Mouse (Mus musculus): ENCODE data around the gene BC030867. TPM values are rescaled to one million over a fixed set of nuclear protein-coding genes. Genes with fewer than 3 reads are reported as not detected.

BC030867 gene
- total RNA-seq, 2 experiments from 2014 or later = not detected

DNA sequence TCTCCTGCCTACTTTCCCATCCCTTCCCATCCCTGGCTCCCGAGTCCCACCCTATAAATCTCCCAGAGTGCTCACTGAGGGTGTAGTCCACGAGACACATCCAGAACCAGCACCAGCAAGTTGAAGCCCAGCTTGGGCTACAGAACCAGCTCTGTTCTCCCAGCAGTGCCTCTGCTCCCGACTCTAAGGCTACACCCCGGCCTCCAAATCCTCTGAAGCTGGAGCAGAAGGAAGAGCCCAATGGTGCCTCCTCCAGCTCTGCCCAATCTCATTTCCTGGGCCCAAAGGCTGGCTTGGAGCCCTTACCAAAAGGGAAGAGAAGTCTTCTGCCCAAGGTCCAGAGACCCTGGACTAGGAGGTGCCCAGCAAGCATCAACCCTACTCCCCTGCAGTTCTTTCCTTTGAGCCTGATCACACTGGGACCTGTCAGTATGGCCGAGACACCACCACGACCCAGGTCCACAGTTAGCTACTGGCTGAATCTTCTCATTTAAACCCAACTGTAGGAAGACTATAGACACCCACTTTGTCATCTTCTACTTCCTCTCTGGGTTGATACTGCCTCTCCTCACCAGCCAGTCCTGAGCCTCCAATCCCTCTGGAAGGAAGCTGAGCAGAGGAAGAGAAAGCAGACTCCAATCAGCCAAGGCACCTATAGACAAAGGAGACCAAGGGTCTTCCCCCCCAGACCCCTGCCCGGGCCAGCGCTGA is 27.3 kb upstream of the BC030867 start:
- DNase-seq (ENCODE audit: low spot score) = no peak

DNA sequence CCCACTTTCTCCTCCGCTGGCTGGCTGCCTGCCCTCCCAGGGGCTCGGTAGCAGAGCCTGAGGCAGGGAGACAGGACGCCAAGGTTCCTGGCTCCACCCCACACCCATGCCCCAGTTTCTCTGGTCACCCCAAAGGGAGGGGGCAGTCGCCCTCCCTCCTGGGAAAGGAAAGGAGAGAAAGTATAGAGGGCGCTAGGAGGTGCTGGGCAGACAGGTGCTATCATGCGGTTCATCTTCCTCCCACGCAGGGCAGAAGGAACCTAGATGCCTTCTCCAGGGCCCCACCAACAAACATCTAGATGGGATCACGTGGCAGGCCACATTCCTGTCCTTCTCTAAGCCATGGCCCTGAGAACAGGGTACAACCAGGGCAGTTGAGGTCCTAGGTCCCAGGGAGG is 26.7 kb upstream of the BC030867 start:
- no peak for DNase-seq (ENCODE audit: low spot score)

GRCm38 (mm10) chr11:102223166-102223565 is 25.5 kb upstream of the BC030867 start:
- no peak for DNase-seq (ENCODE audit: low spot score)

DNA sequence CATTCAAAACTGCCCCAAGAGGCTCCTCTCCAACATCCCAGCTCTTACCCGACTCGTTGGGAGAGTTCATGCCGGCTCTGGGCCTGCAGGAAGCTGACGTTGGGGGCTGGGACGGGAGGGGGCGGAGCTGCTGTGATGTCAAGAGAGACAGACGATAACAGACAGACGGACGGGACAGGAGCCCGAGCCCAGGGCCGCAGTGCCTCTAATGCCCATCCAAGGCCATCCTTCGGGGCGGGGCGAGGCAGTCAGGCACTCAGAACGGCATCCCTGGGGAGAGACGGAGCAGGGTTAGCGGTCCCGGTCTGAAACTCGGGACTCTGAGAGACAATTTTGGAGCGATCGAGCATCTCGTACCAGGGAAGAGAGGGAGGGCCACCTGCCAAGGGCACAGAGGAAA is 24.0 kb upstream of the BC030867 start:
- no peak for DNase-seq (ENCODE audit: low spot score)

GRCm38 (mm10) chr11:102225221-102225620 is 23.5 kb upstream of the BC030867 start:
- DNase-seq (ENCODE audit: low spot score) = no peak

DNA sequence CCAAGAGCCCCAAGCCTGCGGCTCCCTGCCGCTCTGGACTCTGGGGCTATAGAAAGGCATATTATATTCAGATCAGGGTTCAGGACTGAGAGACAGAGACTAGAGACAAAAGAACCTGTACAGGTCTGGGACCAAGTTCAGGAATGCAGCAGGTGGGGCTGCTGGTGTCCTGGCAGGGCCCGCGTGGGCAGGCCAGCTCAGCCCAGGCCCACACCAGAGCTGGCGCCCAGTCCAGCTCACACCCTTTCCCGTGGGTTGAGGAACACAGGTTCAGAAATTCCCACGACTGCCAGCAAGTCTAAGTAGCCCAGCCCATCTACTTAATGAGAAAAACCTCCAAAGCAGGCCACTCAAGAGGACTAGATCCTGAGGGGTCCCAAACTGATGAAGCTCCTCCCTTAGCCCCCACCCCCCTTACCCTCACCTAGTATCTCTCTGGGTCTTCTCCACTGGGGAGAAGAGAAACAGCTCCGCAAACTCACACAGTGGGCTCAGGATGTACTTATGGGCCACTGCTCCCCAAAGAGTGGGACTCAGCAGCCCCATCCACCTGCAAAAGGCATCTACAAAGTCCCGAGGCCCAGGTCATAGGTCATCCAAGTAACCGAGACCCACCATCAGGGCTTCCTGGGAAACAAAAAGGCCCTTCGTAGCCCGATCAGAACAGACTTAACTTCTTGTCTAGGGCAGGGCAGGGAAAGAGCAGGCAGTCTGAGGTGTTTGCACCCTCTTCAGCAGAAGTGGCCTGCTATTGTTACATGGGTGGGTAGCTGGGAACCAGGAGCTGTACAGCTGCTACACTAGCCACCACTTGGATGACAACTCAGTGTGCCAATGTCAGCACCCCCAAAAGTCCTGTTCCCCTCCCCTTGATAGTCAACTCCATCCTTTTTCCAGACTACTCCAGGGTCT is 22.4 kb upstream of the BC030867 start:
- no peak for DNase-seq (ENCODE audit: low spot score)

GRCm38 (mm10) chr11:102227270-102228190 is 21.2 kb upstream of the BC030867 start:
- no peak for DNase-seq (ENCODE audit: low spot score)

- no peak for DNase-seq (ENCODE audit: low spot score)
Observed at GRCm38 (mm10) chr11:102228191-102228545, 20.5 kb upstream of the BC030867 start.

GRCm38 (mm10) chr11:102228646-102229268 is 19.9 kb upstream of the BC030867 start:
- DNase-seq (ENCODE audit: low spot score) = no peak

- no peak for DNase-seq (ENCODE audit: low spot score)
Observed at GRCm38 (mm10) chr11:102229331-102229953, 19.2 kb upstream of the BC030867 start.

DNA sequence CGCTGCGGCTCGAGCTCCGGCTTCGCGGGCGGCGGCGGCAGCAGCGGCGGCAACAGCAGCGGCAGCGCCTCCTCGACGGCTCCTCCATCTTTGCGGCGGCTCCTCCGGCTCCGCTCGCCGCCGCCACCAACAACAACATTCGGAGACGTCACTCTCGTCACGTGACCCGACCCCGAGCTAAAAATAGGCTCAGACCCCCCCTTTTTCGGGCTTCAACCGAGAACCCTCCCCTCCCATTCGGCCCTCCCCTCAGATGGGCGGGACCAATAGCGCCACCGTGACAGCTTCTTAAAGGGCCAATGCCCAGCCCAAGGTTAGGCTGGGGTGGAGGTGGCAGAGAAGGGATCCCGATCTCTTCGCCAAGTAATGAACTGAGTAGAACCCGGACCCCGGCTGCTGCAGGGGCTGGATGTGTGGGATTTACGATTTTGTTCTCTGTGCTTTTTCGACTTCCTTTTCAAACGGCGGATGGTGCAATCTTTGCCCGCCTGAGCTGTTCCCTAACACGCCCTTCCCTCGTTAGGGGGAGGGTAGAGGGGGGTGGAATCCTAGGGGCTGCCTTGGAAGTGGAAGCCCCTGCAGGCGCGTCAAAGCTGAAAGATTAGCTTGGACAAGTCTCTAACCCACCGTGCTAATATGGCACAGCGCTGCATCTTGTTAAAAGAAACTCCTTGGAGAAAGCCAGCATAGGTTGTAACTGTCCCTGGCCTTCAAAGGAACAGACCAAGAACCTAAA is 18.5 kb upstream of the BC030867 start, which contains the start of gene Hdac5:
Hdac5 (minus strand) TSS at position 161 of the 736 bp plus-strand sequence.
- peak; percentile 100 for DNase-seq (ENCODE audit: low spot score)

GRCm38 (mm10) chr11:102236022-102236421 is 12.7 kb upstream of the BC030867 start:
- DNase-seq (ENCODE audit: low spot score) = no peak

GRCm38 (mm10) chr11:102240636-102241035 is 8.0 kb upstream of the BC030867 start:
- no peak for DNase-seq (ENCODE audit: low spot score)

DNA sequence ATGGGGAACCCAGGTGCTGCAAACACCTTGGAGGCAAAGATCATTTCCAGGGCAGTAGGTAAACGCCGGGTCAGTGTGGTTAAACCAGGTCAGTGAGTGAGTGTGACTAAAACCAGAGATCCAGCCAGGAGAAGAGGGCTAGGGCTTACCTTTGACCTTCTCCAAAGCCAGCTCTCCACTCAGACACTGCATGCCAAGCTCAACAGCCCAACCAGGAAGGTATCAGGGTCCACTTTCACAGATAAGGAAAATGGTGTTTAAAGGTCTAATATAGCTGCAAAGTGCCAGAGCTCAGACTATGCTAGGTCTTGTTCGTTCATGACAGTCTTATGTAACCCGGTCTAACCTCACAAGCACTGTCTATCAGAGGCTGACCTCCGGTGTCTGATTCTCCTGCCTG is 7.4 kb upstream of the BC030867 start:
- DNase-seq (ENCODE audit: low spot score) = no peak

- no peak for DNase-seq (ENCODE audit: low spot score)
Observed at GRCm38 (mm10) chr11:102241874-102242273, 6.8 kb upstream of the BC030867 start.

- DNase-seq (ENCODE audit: low spot score) = no peak
Observed at GRCm38 (mm10) chr11:102244926-102245449, 3.7 kb upstream of the BC030867 start.

GRCm38 (mm10) chr11:102245581-102246272 is 3.0 kb upstream of the BC030867 start:
- no peak for DNase-seq (ENCODE audit: low spot score)

GRCm38 (mm10) chr11:102246273-102246635 is 2.4 kb upstream of the BC030867 start:
- no peak for DNase-seq (ENCODE audit: low spot score)

DNA sequence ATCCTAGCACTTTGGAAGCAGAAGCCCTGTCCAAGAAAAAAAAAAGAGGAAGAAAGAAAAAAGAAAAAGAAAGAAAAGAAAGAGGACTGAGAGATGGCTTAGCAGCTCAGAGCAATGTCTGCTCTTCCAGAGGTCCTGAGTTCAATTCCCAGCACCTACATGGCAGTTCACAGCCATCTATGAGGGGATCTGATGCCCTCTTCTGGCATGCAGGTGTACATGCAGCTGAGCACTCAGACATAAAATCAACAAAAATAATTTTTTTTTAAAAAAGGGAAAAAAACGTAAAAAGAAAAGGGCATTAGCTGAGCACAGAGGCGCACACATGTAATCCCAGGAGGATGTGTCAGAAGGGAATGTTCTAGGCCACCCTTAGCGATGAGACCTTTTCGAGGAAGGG is 1.8 kb upstream of the BC030867 start:
- no peak for DNase-seq (ENCODE audit: low spot score)
